ENCODE assay signal across 11 mouse cellular contexts in the genomic region with DNA sequence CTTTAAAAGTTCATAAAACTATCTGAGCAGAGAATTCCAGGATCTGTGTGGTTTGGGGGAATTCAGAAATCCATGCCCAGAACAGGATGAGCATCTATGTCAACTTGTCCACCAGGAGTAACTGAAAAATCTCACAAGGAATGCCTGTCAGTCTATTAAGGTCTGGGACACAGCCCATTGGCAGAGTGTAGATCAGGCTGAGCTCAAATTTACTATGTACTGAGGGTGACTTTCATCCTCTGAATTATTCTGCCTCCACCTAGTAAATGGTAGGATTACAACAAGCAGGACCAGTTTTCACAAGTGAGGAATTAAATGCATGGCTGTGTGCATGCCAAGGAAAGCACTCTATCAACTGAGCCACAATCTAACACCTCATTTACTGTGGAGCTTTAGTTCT. TPM values are rescaled to one million over a fixed set of nuclear protein-coding genes. Genes with fewer than 3 reads are reported as not detected.
DNase-seq lines count a peak whose midpoint lies in the region; ATAC-seq and TF ChIP-seq lines count a peak whose summit lies in the region.
"Had no signal": no experiment of that assay in that cellular context is flagged by ENCODE, and none has a peak within 500 bp of the region (broad histone marks: within the 10 kb centered on the region; RNA-seq: fewer than 3 reads in every experiment).

No protein-coding gene starts in this region.

- no peak for ATAC-seq in heart, embryonic 13.5 days (ENCODE audit: extremely low read depth, insufficient number of reproducible peaks, low FRiP score, low TSS enrichment)
- 0 out of 2 replicates have a peak, but pooled peaks have one; percentile 18 for ATAC-seq in midbrain, embryonic 12.5 days (ENCODE audit: low FRiP score, low read depth)
- no peak for ATAC-seq in midbrain, postnatal 0 days (ENCODE audit: low FRiP score)
- peak; percentile 18; the same call in 1 of the 2 replicates for ATAC-seq in limb, embryonic 13.5 days (ENCODE audit: low FRiP score, low read depth)
- ATAC-seq: Patski had no signal

- DNase-seq in heart, postnatal 4 days, result no peak
- DNase-seq in midbrain, postnatal 0 days (ENCODE audit: low spot score), result no peak
- no peak for DNase-seq in embryo, embryonic 9.5 days (ENCODE audit: extremely low spot score)
- DNase-seq in adrenal gland, adult 8-10 months, result no peak
- no peak for DNase-seq in right cerebral cortex, postnatal 14 days
- DNase-seq: kidney, adult 18-20 months had no signal

- peak overlapping the region; percentile 70 for H3K27ac ChIP-seq in heart, embryonic 13.5 days (replicated peaks)
- peak overlapping the region; percentile 64 for H3K27ac ChIP-seq in midbrain, embryonic 12.5 days (replicated peaks)
- H3K27ac ChIP-seq in midbrain, postnatal 0 days (ENCODE audit: low read depth, low read length), result no peak overlapping the region; the same call in 1 of the 2 replicates
- peak overlapping the region; percentile 75 for H3K27ac ChIP-seq in limb, embryonic 13.5 days

- H3K4me1 ChIP-seq in heart, embryonic 13.5 days, result peaks cover 19% of the 10 kb centered on the region
- peaks cover 20% of the 10 kb centered on the region for H3K4me1 ChIP-seq in midbrain, embryonic 12.5 days
- H3K4me1 ChIP-seq in midbrain, postnatal 0 days (ENCODE audit: insufficient read depth, low read length), result no peaks in the 10 kb centered on the region
- peaks cover 15% of the 10 kb centered on the region for H3K4me1 ChIP-seq in limb, embryonic 13.5 days

- H3K9me3 ChIP-seq in heart, embryonic 13.5 days, result no peaks in the 10 kb centered on the region
- no peaks in the 10 kb centered on the region for H3K9me3 ChIP-seq in midbrain, embryonic 12.5 days
- no peaks in the 10 kb centered on the region for H3K9me3 ChIP-seq in midbrain, postnatal 0 days (ENCODE audit: low read length)
- H3K9me3 ChIP-seq in limb, embryonic 13.5 days, result no peaks in the 10 kb centered on the region

- H3K9ac ChIP-seq in heart, embryonic 13.5 days, result 0 out of 2 replicates have a peak overlapping the region, but pooled peaks have one; percentile 38
- H3K9ac ChIP-seq in midbrain, embryonic 12.5 days (replicated peaks), result no peak overlapping the region
- H3K9ac ChIP-seq in midbrain, postnatal 0 days (replicated peaks; ENCODE audit: low read length, poor library complexity, severe bottlenecking), result no peak overlapping the region
- H3K9ac ChIP-seq in limb, embryonic 13.5 days, result no peak overlapping the region

- H3K27me3 ChIP-seq in heart, embryonic 13.5 days (replicated peaks), result no peaks in the 10 kb centered on the region
- no peaks in the 10 kb centered on the region for H3K27me3 ChIP-seq in midbrain, embryonic 12.5 days
- H3K27me3 ChIP-seq in midbrain, postnatal 0 days (ENCODE audit: insufficient read depth, low read length), result no peaks in the 10 kb centered on the region
- H3K27me3 ChIP-seq in limb, embryonic 13.5 days, result no peaks in the 10 kb centered on the region
- H3K27me3 ChIP-seq: Patski had no signal

- H3K36me3 ChIP-seq in heart, embryonic 13.5 days, result peaks cover 18% of the 10 kb centered on the region
- peaks cover 7% of the 10 kb centered on the region; the same call in 1 of the 2 replicates for H3K36me3 ChIP-seq in midbrain, embryonic 12.5 days
- peaks cover 5% of the 10 kb centered on the region for H3K36me3 ChIP-seq in midbrain, postnatal 0 days (ENCODE audit: insufficient read depth, low read length)
- peaks cover 11% of the 10 kb centered on the region for H3K36me3 ChIP-seq in limb, embryonic 13.5 days

- TF ChIP-seq CTCF in midbrain, postnatal 0 days (IDR thresholded peaks at IDR 0.05), result no peak

- H3K4me3 ChIP-seq in heart, embryonic 13.5 days, result no peak overlapping the region
- no peak overlapping the region for H3K4me3 ChIP-seq in midbrain, embryonic 12.5 days
- H3K4me3 ChIP-seq in midbrain, postnatal 0 days (ENCODE audit: low read depth, low read length), result no peak overlapping the region
- no peak overlapping the region for H3K4me3 ChIP-seq in limb, embryonic 13.5 days
- H3K4me3 ChIP-seq: erythroblast, embryonic 14.5 days had no signal

- no peak overlapping the region for H3K4me2 ChIP-seq in heart, embryonic 13.5 days
- no peak overlapping the region for H3K4me2 ChIP-seq in midbrain, embryonic 12.5 days (replicated peaks)
- H3K4me2 ChIP-seq in midbrain, postnatal 0 days (ENCODE audit: low read depth, low read length, poor library complexity, severe bottlenecking), result no peak overlapping the region
- H3K4me2 ChIP-seq in limb, embryonic 13.5 days (replicated peaks), result no peak overlapping the region

RNA-seq across cellular contexts. Expression of gene Dennd5a, which starts 9.3 kb away (rescaled TPM):
- 30.0 and 34.9 TPM in 2 replicates for polyA plus RNA-seq in heart, embryonic 13.5 days (2015; fragmentation: Nextera tagmentation; extraction: Ambion mirVana)
- total RNA-seq in heart, postnatal 4 days (2021), result 100 to 1,000 TPM; 185 to 190 TPM
- 51.8 and 53.1 TPM in 2 replicates for polyA plus RNA-seq in midbrain, embryonic 12.5 days (2016; fragmentation: Nextera tagmentation; extraction: Ambion mirVana)
- 168 and 185 TPM in 2 replicates for total RNA-seq in midbrain, postnatal 0 days (2014; rRNA removed)
- polyA plus RNA-seq in midbrain, postnatal 0 days (2015; fragmentation: Nextera tagmentation; extraction: Ambion mirVana), result 25.2 and 28.7 TPM in 2 replicates
- polyA plus RNA-seq in limb, embryonic 13.5 days (2015; fragmentation: Nextera tagmentation; extraction: Ambion mirVana), result 42.4 and 42.7 TPM in 2 replicates
- total RNA-seq in adrenal gland, adult 8-10 months (2022), result 100 to 1,000 TPM; 171 to 249 (median 219) TPM

RNA-seq across cellular contexts. Expression of gene Tmem41b, which starts 17.2 kb away (rescaled TPM):
- polyA plus RNA-seq in heart, embryonic 13.5 days (2015; fragmentation: Nextera tagmentation; extraction: Ambion mirVana), result 42.6 and 47.7 TPM in 2 replicates
- 10 to 100 TPM; 50.9 to 55.2 TPM for total RNA-seq in heart, postnatal 4 days (2021)
- 74.6 and 77.5 TPM in 2 replicates for polyA plus RNA-seq in midbrain, embryonic 12.5 days (2016; fragmentation: Nextera tagmentation; extraction: Ambion mirVana)
- 65.0 and 66.0 TPM in 2 replicates for total RNA-seq in midbrain, postnatal 0 days (2014; rRNA removed)
- polyA plus RNA-seq in midbrain, postnatal 0 days (2015; fragmentation: Nextera tagmentation; extraction: Ambion mirVana), result 55.2 and 55.4 TPM in 2 replicates
- 74.0 and 75.1 TPM in 2 replicates for polyA plus RNA-seq in limb, embryonic 13.5 days (2015; fragmentation: Nextera tagmentation; extraction: Ambion mirVana)
- total RNA-seq in adrenal gland, adult 8-10 months (2022), result 10 to 100 TPM; 46.7 to 60.3 (median 51.8) TPM

RNA-seq across cellular contexts. Expression of gene Ipo7, which starts 48.5 kb away (rescaled TPM):
- polyA plus RNA-seq in heart, embryonic 13.5 days (2015; fragmentation: Nextera tagmentation; extraction: Ambion mirVana), result 32.9 and 34.5 TPM in 2 replicates
- 100 to 1,000 TPM in 1 of 2 experiments, 10 to 100 TPM in 1; 99.5 to 103 TPM for total RNA-seq in heart, postnatal 4 days (2021)
- 49.7 and 51.8 TPM in 2 replicates for polyA plus RNA-seq in midbrain, embryonic 12.5 days (2016; fragmentation: Nextera tagmentation; extraction: Ambion mirVana)
- 88.2 and 103 TPM in 2 replicates for total RNA-seq in midbrain, postnatal 0 days (2014; rRNA removed)
- polyA plus RNA-seq in midbrain, postnatal 0 days (2015; fragmentation: Nextera tagmentation; extraction: Ambion mirVana), result 26.9 and 27.5 TPM in 2 replicates
- 38.6 and 45.5 TPM in 2 replicates for polyA plus RNA-seq in limb, embryonic 13.5 days (2015; fragmentation: Nextera tagmentation; extraction: Ambion mirVana)
- 10 to 100 TPM; 70.6 to 95.7 (median 77.4) TPM for total RNA-seq in adrenal gland, adult 8-10 months (2022)

Comparison
In these comparisons a context has a peak if more than half of its experiments do, and no peak if none do; other contexts are left out.
1. ATAC-seq: peak in midbrain, embryonic 12.5 days (single experiment) and limb, embryonic 13.5 days (single experiment); none in heart, embryonic 13.5 days (single experiment) and midbrain, postnatal 0 days (single experiment).